Mouse (Mus musculus) CH12.LX (cell line): ENCODE measurements around the gene Ica1. TPM values are rescaled to one million over a fixed set of nuclear protein-coding genes. Genes with fewer than 3 reads are reported as not detected.

Source experiments
- DNase-seq: peaks from one replicate; pipeline ENCODE4 v3.0.0-alpha.2; 2013; ENCODE audit errors: extremely low read depth
- H3K27ac ChIP-seq: 2 replicates; pipeline ENCODE4 v1.5.1; 2012; ENCODE audit warnings: low read depth, mild to moderate bottlenecking, control low read depth, moderate library complexity; ENCODE audit not compliant: insufficient read depth
- H3K27me3 ChIP-seq: replicated peaks from 2 replicates; pipeline ENCODE3; 2012; ENCODE audit warnings: inconsistent platforms
- H3K36me3 ChIP-seq, 2 experiments: replicated peaks in 1 of 2; 2 replicates each; pipeline versions ENCODE3 to v1.6.1; 2012; ENCODE audit warnings: inconsistent platforms in 1 of 2, low read length in 1 of 2, mild to moderate bottlenecking in 1 of 2, mixed read lengths in 1 of 2, moderate library complexity in 1 of 2; ENCODE audit not compliant: control insufficient read depth in 1 of 2, insufficient read depth in 1 of 2
- H3K4me1 ChIP-seq, 2 experiments: 2 replicates each; pipeline ENCODE4 v1.6.1; 2012; ENCODE audit warnings: inconsistent platforms in 1 of 2, moderate library complexity in 1 of 2; ENCODE audit not compliant: insufficient read depth in 2 of 2, control insufficient read depth in 1 of 2
- H3K4me2 ChIP-seq: 2 replicates; pipeline ENCODE4 v1.6.1; 2012; ENCODE audit warnings: low read depth, mild to moderate bottlenecking, control low read depth; ENCODE audit not compliant: poor library complexity, insufficient read depth, severe bottlenecking
- H3K4me3 ChIP-seq, 3 experiments: fragments of 150-350 bp in 1 of 3; sonication (generic) in 1 of 3; replicated peaks in 1 of 3; 2 replicates each; pipeline versions ENCODE3 to v1.5.1; 2011 to 2012; ENCODE audit warnings: low read depth in 2 of 3, low read length in 2 of 3, mild to moderate bottlenecking in 2 of 3, moderate library complexity in 2 of 3, control low read depth in 1 of 3, improper control_type of control experiment in 1 of 3, inconsistent platforms in 1 of 3, mixed read lengths in 1 of 3; ENCODE audit not compliant: poor library complexity in 1 of 3
- H3K79me2 ChIP-seq: replicated peaks from 2 replicates; pipeline ENCODE4 v1.6.1; 2012; ENCODE audit warnings: mild to moderate bottlenecking, moderate library complexity; ENCODE audit not compliant: control insufficient read depth, poor library complexity, insufficient read depth, severe bottlenecking; ENCODE audit errors: extremely low read depth
- H3K9ac ChIP-seq: 2 replicates; pipeline ENCODE4 v1.6.1; 2012; ENCODE audit warnings: low read depth, mild to moderate bottlenecking, control low read depth, moderate library complexity; ENCODE audit not compliant: insufficient read depth
- H3K9me3 ChIP-seq: replicated peaks from 2 replicates; pipeline ENCODE3; 2012; ENCODE audit warnings: low read length, inconsistent platforms, mixed read lengths
- CHD2 ChIP-seq: IDR thresholded peaks from 2 replicates; pipeline ENCODE4 v1.6.1; 2011; ENCODE audit warnings: low read length, improper control_type of control experiment
- CTCF ChIP-seq, 2 experiments: IDR thresholded peaks in 1 of 2; conservative IDR thresholded peaks in 1 of 2; 2 replicates each; pipeline ENCODE4 v1.5.1; 2011 to 2012; ENCODE audit warnings: low read depth in 2 of 2, low read length in 2 of 2, improper control_type of control experiment in 1 of 2, inconsistent platforms in 1 of 2, mild to moderate bottlenecking in 1 of 2, moderate library complexity in 1 of 2
- E2F4 ChIP-seq: IDR thresholded peaks from 2 replicates; pipeline ENCODE4 v1.6.1; 2011; ENCODE audit warnings: low read depth, low read length, improper control_type of control experiment; ENCODE audit not compliant: insufficient replicate concordance
- ELF1 ChIP-seq: IDR thresholded peaks from 2 replicates; pipeline ENCODE4 v1.6.1; 2014; ENCODE audit warnings: low read depth, mild to moderate bottlenecking, inconsistent platforms, low read length, improper control_type of control experiment
- EP300 ChIP-seq: IDR thresholded peaks from 2 replicates; pipeline ENCODE4 v1.6.1; 2011; ENCODE audit warnings: low read length, improper control_type of control experiment
- ETS1 ChIP-seq: conservative IDR thresholded peaks from 2 replicates; pipeline ENCODE4 v1.6.1; 2012; ENCODE audit warnings: low read depth, mild to moderate bottlenecking, inconsistent platforms, low read length, improper control_type of control experiment, moderate library complexity
- GABPA ChIP-seq: IDR thresholded peaks from 2 replicates; pipeline ENCODE4 v1.6.1; 2012; ENCODE audit warnings: low read depth, low read length, improper control_type of control experiment, inconsistent platforms; ENCODE audit not compliant: insufficient replicate concordance
- IRF4 ChIP-seq: IDR thresholded peaks from 2 replicates; pipeline ENCODE4 v1.6.1; 2014; ENCODE audit warnings: low read depth, mild to moderate bottlenecking, inconsistent platforms, low read length, improper control_type of control experiment
- JUN ChIP-seq: IDR thresholded peaks from 2 replicates; pipeline ENCODE4 v1.6.1; 2011; ENCODE audit warnings: low read depth, mild to moderate bottlenecking, low read length, improper control_type of control experiment, moderate library complexity; ENCODE audit not compliant: insufficient read depth
- JUND ChIP-seq: conservative IDR thresholded peaks from 2 replicates; pipeline ENCODE4 v1.6.1; 2011; ENCODE audit warnings: low read depth, low read length, improper control_type of control experiment
- MAFK ChIP-seq: IDR thresholded peaks from 2 replicates; pipeline ENCODE4 v1.6.1; 2011; ENCODE audit warnings: low read length, improper control_type of control experiment; ENCODE audit not compliant: insufficient replicate concordance
- MAX ChIP-seq: IDR thresholded peaks from 2 replicates; pipeline ENCODE4 v1.6.1; 2011; ENCODE audit warnings: low read length, improper control_type of control experiment
- MYC ChIP-seq: IDR thresholded peaks from 2 replicates; pipeline ENCODE4 v1.6.1; 2011; ENCODE audit warnings: low read depth, mild to moderate bottlenecking, improper control_type of control experiment, low read length
- NELFE ChIP-seq: IDR thresholded peaks from 2 replicates; pipeline ENCODE4 v1.6.1; 2011; ENCODE audit warnings: low read depth, low read length, improper control_type of control experiment
- PAX5 ChIP-seq: IDR thresholded peaks from 2 replicates; pipeline ENCODE4 v1.6.1; 2012; ENCODE audit warnings: low read length, inconsistent platforms, mixed read lengths
- POLR2A ChIP-seq: IDR thresholded peaks from 2 replicates; pipeline ENCODE4 v1.6.1; 2011; ENCODE audit warnings: low read depth, mild to moderate bottlenecking, improper control_type of control experiment, low read length
- POLR2AphosphoS2 ChIP-seq: IDR thresholded peaks from 2 replicates; pipeline ENCODE4 v1.6.1; 2011; ENCODE audit warnings: low read depth, low read length, improper control_type of control experiment
- RAD21 ChIP-seq: IDR thresholded peaks from 2 replicates; pipeline ENCODE4 v1.6.1; 2011; ENCODE audit warnings: low read depth, mild to moderate bottlenecking, low read length, improper control_type of control experiment, moderate library complexity
- RCOR1 ChIP-seq: conservative IDR thresholded peaks from 2 replicates; pipeline ENCODE4 v1.6.1; 2012; ENCODE audit warnings: low read depth, mild to moderate bottlenecking, inconsistent platforms, low read length, improper control_type of control experiment
- SIN3A ChIP-seq: IDR thresholded peaks from 2 replicates; pipeline ENCODE4 v1.6.1; 2012; ENCODE audit warnings: low read length, improper control_type of control experiment, inconsistent platforms
- SMC3 ChIP-seq: IDR thresholded peaks from 2 replicates; pipeline ENCODE4 v1.6.1; 2011; ENCODE audit warnings: low read depth, low read length, improper control_type of control experiment
- TBP ChIP-seq: conservative IDR thresholded peaks from 2 replicates; pipeline ENCODE4 v1.6.1; 2011; ENCODE audit warnings: low read depth, low read length, improper control_type of control experiment
- TCF12 ChIP-seq: IDR thresholded peaks from 2 replicates; pipeline ENCODE4 v1.6.1; 2014; ENCODE audit warnings: low read depth, mild to moderate bottlenecking, inconsistent platforms, low read length, improper control_type of control experiment
- UBTF ChIP-seq: IDR thresholded peaks from 2 replicates; pipeline ENCODE4 v1.6.1; 2012; ENCODE audit warnings: low read depth, mild to moderate bottlenecking, inconsistent platforms, low read length, improper control_type of control experiment, moderate library complexity
- USF1 ChIP-seq: IDR thresholded peaks from 2 replicates; pipeline ENCODE4 v1.6.1; 2014; ENCODE audit warnings: low read depth, mild to moderate bottlenecking, inconsistent platforms, low read length, improper control_type of control experiment
- ZC3H11A ChIP-seq: IDR thresholded peaks from 2 replicates; pipeline ENCODE4 v1.6.1; 2012; ENCODE audit warnings: low read depth, mild to moderate bottlenecking, inconsistent platforms, low read length, improper control_type of control experiment
- ZMIZ1 ChIP-seq: IDR thresholded peaks from 2 replicates; pipeline ENCODE4 v1.6.1; 2012; ENCODE audit warnings: low read depth, mild to moderate bottlenecking, inconsistent platforms, low read length, improper control_type of control experiment
- ZNF384 ChIP-seq: IDR thresholded peaks from 2 replicates; pipeline ENCODE4 v1.6.1; 2012; ENCODE audit warnings: low read depth, low read length, improper control_type of control experiment, inconsistent platforms
- dilution Hi-C: fragments of 300-500 bp; cut with MboI; formaldehyde crosslinking; loops from 2 replicates; pipeline ENCODE4 v1.14.3; 2020; ENCODE audit warnings: low sequenced_read_pairs; ENCODE audit not compliant: extremely low pct_unique_long_range_greater_than_20kb, extremely low pct_ligation_motif_present
- in situ Hi-C: fragments of 300-500 bp; cut with MboI; formaldehyde crosslinking; loops from 3 replicates; pipeline ENCODE4 v1.14.3; 2019; ENCODE audit warnings: low sequenced_read_pairs, low pct_ligation_motif_present, low pct_unique_long_range_greater_than_20kb, mixed read lengths
- polyA plus RNA-seq: library from polyadenylated mRNA; unstranded; fragments of >175 nt; gene quantifications from 2 replicates; pipeline ENCODE4 v1.2.1, GENCODE M21; 2012; ENCODE audit warnings: low read depth; ENCODE audit not compliant: insufficient read length
- total RNA-seq, 2 experiments: library from RNA; depleted of rRNA; stranded (reverse); fragments of 300-350 nt in 1 of 2; fragments of >200 nt in 1 of 2; gene quantifications; 2 replicates each; pipeline ENCODE4 v1.2.3; 2012 to 2014

The Ica1 gene
- total and polyA plus RNA-seq, 3 experiments = 0.59 TPM; not detected in 2

DNA sequence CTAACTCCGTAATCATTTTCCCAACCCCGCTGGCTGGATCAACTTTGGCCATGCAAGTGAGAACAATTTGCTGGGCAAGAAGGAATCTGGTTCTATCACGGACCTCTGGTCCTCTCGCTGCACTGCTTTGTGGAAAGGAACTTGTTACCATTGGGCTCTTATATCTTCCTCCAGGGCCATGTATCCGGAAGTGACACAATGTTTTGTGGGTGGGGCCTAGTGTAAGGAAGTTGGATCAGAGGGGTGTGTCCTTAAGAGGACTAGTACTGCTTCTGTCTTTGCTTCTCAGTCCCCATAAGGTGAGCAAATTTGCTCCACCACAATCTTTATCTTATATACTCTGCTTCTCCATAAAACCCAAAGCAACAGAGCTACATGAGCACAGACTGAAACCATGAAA, 14.1 kb upstream of the Ica1 start:
- dilution Hi-C loops = no loop called here
- peaks cover 0 to 7% of the 10 kb centered on the region in 2 experiments; a peak in 2 of 4 replicates for H3K4me1 ChIP-seq
- H3K9me3 ChIP-seq = no peaks in the 10 kb centered on the region
- no peak overlapping the region for H3K4me3 ChIP-seq
- H3K4me2 ChIP-seq = no peak overlapping the region
- TF ChIP-seq RAD21 = no peak
- TF ChIP-seq CHD2 = no peak
- TF ChIP-seq GABPA = no peak
- no peak for TF ChIP-seq SMC3
- TF ChIP-seq POLR2AphosphoS2 = no peak
- TF ChIP-seq TBP = no peak
- TF ChIP-seq POLR2A = no peak
- no peak for TF ChIP-seq IRF4
- TF ChIP-seq EP300 = no peak
- TF ChIP-seq PAX5 = no peak
- no peak for TF ChIP-seq ZC3H11A
- no peak for TF ChIP-seq E2F4
- H3K36me3 ChIP-seq = no peaks in the 10 kb centered on the region
- DNase-seq = no peak
- no peaks in the 10 kb centered on the region for H3K27me3 ChIP-seq
- H3K9ac ChIP-seq = no peak overlapping the region
- in situ Hi-C loops = no loop called here
- H3K27ac ChIP-seq = no peak overlapping the region
- H3K79me2 ChIP-seq = no peaks in the 10 kb centered on the region

DNA sequence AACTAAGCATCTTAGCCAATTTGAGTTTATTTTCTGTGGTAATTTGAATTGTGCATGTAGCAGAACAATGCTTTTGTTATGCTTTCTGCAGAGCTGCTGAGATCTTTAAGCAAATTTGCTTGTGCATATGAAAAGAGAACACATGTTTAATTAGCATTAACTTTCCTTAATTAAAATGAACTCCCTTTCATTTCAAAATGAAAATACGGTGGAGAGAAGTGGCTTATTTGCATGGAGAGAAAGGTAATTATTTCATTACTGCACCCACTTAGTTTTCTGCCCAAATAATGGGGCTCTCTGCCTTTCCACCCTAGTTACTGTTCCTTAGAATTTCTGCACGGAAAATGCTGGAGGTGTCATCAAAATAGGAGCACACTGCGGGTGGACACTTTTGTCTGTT, 13.5 kb upstream of the Ica1 start:
- no peak for TF ChIP-seq USF1
- TF ChIP-seq SIN3A = no peak
- TF ChIP-seq MAX = no peak
- no peak for TF ChIP-seq ZNF384
- TF ChIP-seq POLR2A = no peak
- no peak for TF ChIP-seq RCOR1
- no peak overlapping the region for H3K27ac ChIP-seq
- no peak for DNase-seq
- no peaks in the 10 kb centered on the region for H3K36me3 ChIP-seq
- H3K4me2 ChIP-seq = no peak overlapping the region
- H3K9me3 ChIP-seq = no peaks in the 10 kb centered on the region
- peaks cover 0 to 7% of the 10 kb centered on the region in 2 experiments; a peak in 2 of 4 replicates for H3K4me1 ChIP-seq
- in situ Hi-C loops (no loop called here), dilution Hi-C loops (no loop called here)
- H3K79me2 ChIP-seq = no peaks in the 10 kb centered on the region
- H3K4me3 ChIP-seq = no peak overlapping the region
- no peak overlapping the region for H3K9ac ChIP-seq
- no peaks in the 10 kb centered on the region for H3K27me3 ChIP-seq

DNA sequence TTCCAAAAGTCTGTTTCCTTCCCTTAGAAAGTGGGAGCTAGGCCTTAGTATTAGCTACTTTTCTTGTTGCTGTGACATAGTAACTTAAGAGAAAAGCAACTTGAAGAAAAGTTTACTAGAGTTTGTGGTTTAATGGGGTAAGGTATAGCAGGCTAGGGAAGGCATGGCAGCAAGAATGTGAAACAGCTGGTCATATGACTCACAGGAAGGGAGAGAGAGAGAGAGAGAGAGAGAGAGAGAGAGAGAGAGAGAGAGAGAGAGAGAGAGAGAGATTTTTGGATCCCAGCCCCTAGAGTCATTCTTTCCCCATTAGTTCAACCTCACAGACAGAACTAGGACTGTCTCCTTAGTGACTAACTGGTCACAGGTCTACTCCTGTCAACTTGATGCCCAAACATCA, 2.3 kb upstream of the Ica1 start:
- Histone ChIP-seq H3K9me3 (no peaks in the 10 kb centered on the region), H3K4me3 (no peak overlapping the region), H3K4me1 (no peaks in the 10 kb centered on the region), H3K4me2 (no peak overlapping the region), H3K36me3 (no peaks in the 10 kb centered on the region), H3K79me2 (no peaks in the 10 kb centered on the region), H3K27ac (no peak overlapping the region), H3K27me3 (no peaks in the 10 kb centered on the region), H3K9ac (no peak overlapping the region)
- TF ChIP-seq TCF12 = no peak
- TF ChIP-seq EP300 = no peak
- TF ChIP-seq PAX5 = no peak
- TF ChIP-seq E2F4 = no peak
- TF ChIP-seq MAFK = no peak
- no peak for TF ChIP-seq ETS1
- TF ChIP-seq ZNF384 = no peak
- no peak for TF ChIP-seq GABPA
- TF ChIP-seq UBTF = no peak
- TF ChIP-seq JUN = no peak
- TF ChIP-seq CTCF (conservative IDR thresholded peaks at IDR 0.05 in 1 of 2, IDR thresholded peaks at IDR 0.05 in 1 of 2; ENCODE audit: low read depth in 2 of 2, low read length in 2 of 2) = no peak
- no peak for TF ChIP-seq MYC
- no peak for TF ChIP-seq TBP
- TF ChIP-seq NELFE = no peak
- TF ChIP-seq ELF1 = no peak
- TF ChIP-seq ZMIZ1 = no peak
- TF ChIP-seq MAX = no peak
- TF ChIP-seq JUND = no peak
- in situ Hi-C loops (no loop called here), dilution Hi-C loops (no loop called here)
- DNase-seq = no peak
